Mouse (Mus musculus) lung, postnatal 0 days (tissue): ENCODE measurements at regions not wholly inside any gene's neighbourhood (a gene's known extent, or its start where the extent isn't known, plus 50 kb on each side); places are given as distances from the start of the nearest gene placed in this dataset.
A peak's percentile ranks its signal among the peaks of the same experiment; 100 is the strongest.

Experiments
- ATAC-seq: fragments of 200-750 bp; cut with Nextera tagmentation; 2 replicates; pipeline ENCODE4 v1.8.0; 2017; ENCODE audit warnings: moderate library complexity
- DNase-seq: peaks from one replicate; pipeline ENCODE4 v3.0.0-alpha.2; 2016; ENCODE audit warnings: low spot score
- H3K27ac ChIP-seq: fragments of 300-500 bp; sonication (generic); 2 replicates; pipeline ENCODE4 v1.5.1; 2014; ENCODE audit warnings: antibody characterized with exemption, mild to moderate bottlenecking, low read length, mixed read lengths
- H3K27me3 ChIP-seq: fragments of 300-500 bp; sonication (generic); replicated peaks from 2 replicates; pipeline ENCODE4 v1.6.1; 2014; ENCODE audit warnings: low read length, mixed read lengths; ENCODE audit not compliant: insufficient read depth
- H3K36me3 ChIP-seq: fragments of 300-500 bp; sonication (generic); 2 replicates; pipeline ENCODE4 v1.6.1; 2014; ENCODE audit warnings: low read length, mixed read lengths; ENCODE audit not compliant: insufficient read depth
- H3K4me1 ChIP-seq: fragments of 300-500 bp; sonication (generic); 2 replicates; pipeline ENCODE4 v1.6.1; 2014; ENCODE audit warnings: antibody characterized with exemption, low read depth, low read length, mixed read lengths; ENCODE audit not compliant: insufficient read depth
- H3K4me2 ChIP-seq: fragments of 300-500 bp; sonication (generic); replicated peaks from 2 replicates; pipeline ENCODE4 v1.6.1; 2014; ENCODE audit warnings: low read depth, mild to moderate bottlenecking, low read length, moderate library complexity, mixed read lengths
- H3K4me3 ChIP-seq: fragments of 300-500 bp; sonication (generic); 2 replicates; pipeline ENCODE4 v1.5.1; 2014; ENCODE audit warnings: low read depth, low read length
- H3K9ac ChIP-seq: fragments of 300-500 bp; sonication (generic); replicated peaks from 2 replicates; pipeline ENCODE4 v1.6.1; 2014; ENCODE audit warnings: low read depth, mild to moderate bottlenecking
- H3K9me3 ChIP-seq: fragments of 300-500 bp; sonication (generic); 2 replicates; pipeline ENCODE4 v1.6.1; 2016; ENCODE audit warnings: low read length, mixed read lengths
- CTCF ChIP-seq: IDR thresholded peaks from 2 replicates; pipeline ENCODE4 v1.5.1; 2016; ENCODE audit warnings: antibody characterized with exemption, mild to moderate bottlenecking
- EP300 ChIP-seq: IDR thresholded peaks from 2 replicates; pipeline ENCODE4 v1.6.1; 2016; ENCODE audit warnings: antibody characterized with exemption, mild to moderate bottlenecking, control low read depth
- WGBS: fragments of 180-500 bp; shearing (Covaris S2); extraction: QIAGEN DNeasy Blood & Tissue Kit; methylation state at CpG from one replicate; pipeline ENCODE4 v1.1.7; 2014; 5-methylcytosine and 5-hydroxymethylcytosine counted together

DNA sequence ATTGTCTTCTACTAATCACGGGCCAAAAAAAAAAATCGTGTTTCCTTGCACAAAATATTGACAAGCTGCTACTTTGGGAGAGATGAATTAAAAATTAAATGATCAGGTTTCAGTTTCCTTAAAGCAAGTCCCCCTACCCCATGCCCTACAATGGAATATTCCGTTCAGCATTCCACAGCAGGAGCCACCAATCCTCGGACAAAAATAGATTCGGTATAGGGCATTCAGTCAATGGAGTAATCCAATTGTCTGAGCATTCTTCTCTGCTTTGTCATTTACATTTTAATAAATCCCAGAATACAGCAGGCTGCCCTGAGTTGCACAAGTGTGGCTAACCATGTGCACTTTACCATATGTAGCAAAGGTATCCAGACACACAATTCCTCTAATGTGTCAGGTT is 434.3 kb upstream of the Ubash3b start:
- Histone ChIP-seq H3K4me2 (no peak overlapping the region), H3K27me3 (no peaks in the 10 kb centered on the region), H3K27ac (no peak overlapping the region), H3K36me3 (no peaks in the 10 kb centered on the region), H3K4me1 (no peaks in the 10 kb centered on the region), H3K4me3 (no peak overlapping the region), H3K9ac (no peak overlapping the region), H3K9me3 (no peaks in the 10 kb centered on the region)
- no peak for TF ChIP-seq EP300
- TF ChIP-seq CTCF = no peak
- ATAC-seq (no peak), DNase-seq (no peak)
- 46% methylated on average over 5 of the region's 5 CpGs for WGBS

DNA sequence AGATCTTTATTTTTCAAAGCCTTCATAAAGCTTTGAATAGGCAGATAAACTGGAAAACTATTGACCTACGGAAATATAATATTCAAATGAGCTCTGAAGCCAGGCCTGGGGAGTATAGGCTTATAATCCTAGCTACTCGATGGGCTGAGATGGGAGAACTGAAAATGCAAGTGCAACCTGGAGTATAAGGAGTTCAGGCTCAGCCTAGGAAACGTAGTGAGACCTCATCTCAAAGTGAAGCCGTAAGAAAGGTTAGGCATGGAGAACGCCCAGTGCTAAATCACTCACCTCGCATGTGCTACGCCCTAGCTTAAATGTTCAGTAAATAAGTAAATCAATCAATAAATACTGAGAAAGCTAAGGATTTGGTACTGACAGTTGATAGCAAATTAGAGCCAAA is 432.5 kb upstream of the Ubash3b start:
- 85% methylated on average over 7 of the region's 7 CpGs for WGBS
- H3K4me2 ChIP-seq = no peak overlapping the region
- H3K27ac ChIP-seq = no peak overlapping the region
- TF ChIP-seq EP300 = no peak
- no peak for TF ChIP-seq CTCF
- ATAC-seq = no peak
- no peaks in the 10 kb centered on the region for H3K4me1 ChIP-seq
- no peaks in the 10 kb centered on the region for H3K9me3 ChIP-seq
- DNase-seq = no peak
- H3K36me3 ChIP-seq = no peaks in the 10 kb centered on the region
- H3K4me3 ChIP-seq = no peak overlapping the region
- no peaks in the 10 kb centered on the region for H3K27me3 ChIP-seq
- no peak overlapping the region for H3K9ac ChIP-seq

DNA sequence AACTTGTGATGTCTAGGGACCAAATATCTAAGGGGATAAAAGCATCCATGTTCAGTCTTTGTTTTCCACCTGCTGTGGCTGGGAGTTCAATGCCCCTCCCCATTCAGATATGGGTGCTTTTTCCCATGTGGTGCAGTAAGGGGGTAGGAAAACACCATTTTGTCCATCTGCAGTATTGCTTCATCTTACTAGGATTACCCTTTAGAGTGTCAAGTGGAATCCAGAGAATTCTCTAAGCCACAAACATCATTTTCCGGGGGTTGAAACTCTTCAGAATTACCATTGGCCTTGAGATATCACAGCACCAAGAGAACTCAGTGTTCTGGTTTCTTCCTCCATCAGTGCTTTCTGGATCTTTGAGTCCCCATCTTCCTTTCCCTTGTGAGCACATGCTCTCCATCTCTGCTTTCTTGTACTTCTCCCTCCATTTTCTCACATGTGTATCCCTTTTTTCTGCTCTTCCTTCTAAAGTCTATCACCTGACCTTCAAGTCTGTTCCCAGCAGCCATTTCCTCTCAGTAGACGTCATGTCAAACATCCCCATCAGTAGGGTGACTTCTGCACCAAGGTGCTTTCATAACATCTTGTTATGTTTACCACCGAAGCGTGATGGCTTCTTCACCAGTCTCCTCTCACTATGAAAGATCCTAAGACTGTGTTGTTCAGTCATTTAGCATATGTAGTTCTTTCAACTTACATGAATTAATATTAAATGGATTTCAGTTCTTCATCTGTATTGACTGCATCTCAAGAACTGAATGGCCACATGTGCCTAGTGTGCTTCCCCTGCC is 431.6 kb upstream of the Ubash3b start:
- no peak overlapping the region for H3K4me2 ChIP-seq
- no peak overlapping the region for H3K9ac ChIP-seq
- no peaks in the 10 kb centered on the region for H3K36me3 ChIP-seq
- H3K9me3 ChIP-seq = no peaks in the 10 kb centered on the region
- H3K4me3 ChIP-seq = no peak overlapping the region
- ATAC-seq = no peak
- H3K4me1 ChIP-seq = no peaks in the 10 kb centered on the region
- H3K27ac ChIP-seq = no peak overlapping the region
- no peak for DNase-seq
- H3K27me3 ChIP-seq = no peaks in the 10 kb centered on the region
- TF ChIP-seq CTCF (no peak), EP300 (no peak)
- WGBS = 79% methylated on average over 4 of the region's 4 CpGs

DNA sequence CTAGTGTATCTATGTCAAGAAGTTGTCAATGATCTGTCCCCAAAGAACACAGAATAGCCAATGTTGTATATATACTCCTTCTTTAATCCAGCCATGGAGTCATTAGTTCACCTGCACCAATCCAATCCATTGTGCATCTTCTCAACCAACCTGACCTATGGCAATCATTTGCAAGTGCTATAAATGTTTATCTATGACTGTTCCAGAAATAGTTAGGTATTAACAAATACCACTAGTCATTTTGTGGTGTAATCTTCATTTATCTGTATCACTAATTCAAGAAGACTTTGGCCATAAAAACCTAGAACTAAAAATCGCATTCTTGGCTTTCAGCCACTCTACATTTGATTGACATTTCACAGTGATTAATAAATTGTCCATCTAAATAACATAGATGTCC is 430.6 kb upstream of the Ubash3b start:
- no peaks in the 10 kb centered on the region for H3K27me3 ChIP-seq
- WGBS = 92% methylated on average over 1 of the region's 1 CpGs
- H3K9me3 ChIP-seq = no peaks in the 10 kb centered on the region
- no peak for DNase-seq
- no peak for ATAC-seq
- H3K9ac ChIP-seq = no peak overlapping the region
- no peaks in the 10 kb centered on the region for H3K4me1 ChIP-seq
- H3K36me3 ChIP-seq = no peaks in the 10 kb centered on the region
- no peak overlapping the region for H3K4me2 ChIP-seq
- TF ChIP-seq EP300 = no peak
- no peak for TF ChIP-seq CTCF
- H3K4me3 ChIP-seq = no peak overlapping the region
- H3K27ac ChIP-seq = no peak overlapping the region

DNA sequence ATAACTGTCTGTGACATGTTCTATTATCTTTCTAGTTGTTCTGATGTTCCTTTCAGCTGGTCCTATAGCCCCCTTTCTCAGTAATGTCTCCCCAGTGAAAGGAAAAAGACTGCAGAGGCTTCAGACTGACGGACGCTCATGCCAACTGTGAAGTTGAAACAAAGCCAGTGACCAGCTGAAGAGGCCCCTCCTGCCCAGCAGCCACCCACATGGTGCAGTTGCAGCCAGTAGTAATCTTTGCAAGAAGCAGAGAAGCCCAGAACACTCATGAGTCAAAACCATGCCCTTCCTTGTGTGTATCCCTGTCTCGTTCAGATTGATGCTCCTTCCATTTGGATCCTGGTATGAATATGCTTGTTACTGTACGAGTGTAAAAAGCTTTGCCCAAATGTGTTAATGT is 428.7 kb upstream of the Ubash3b start:
- DNase-seq (no peak), ATAC-seq (peak; percentile 40; the same call in 1 of the 2 replicates)
- WGBS = 57% methylated on average over 4 of the region's 4 CpGs

DNA sequence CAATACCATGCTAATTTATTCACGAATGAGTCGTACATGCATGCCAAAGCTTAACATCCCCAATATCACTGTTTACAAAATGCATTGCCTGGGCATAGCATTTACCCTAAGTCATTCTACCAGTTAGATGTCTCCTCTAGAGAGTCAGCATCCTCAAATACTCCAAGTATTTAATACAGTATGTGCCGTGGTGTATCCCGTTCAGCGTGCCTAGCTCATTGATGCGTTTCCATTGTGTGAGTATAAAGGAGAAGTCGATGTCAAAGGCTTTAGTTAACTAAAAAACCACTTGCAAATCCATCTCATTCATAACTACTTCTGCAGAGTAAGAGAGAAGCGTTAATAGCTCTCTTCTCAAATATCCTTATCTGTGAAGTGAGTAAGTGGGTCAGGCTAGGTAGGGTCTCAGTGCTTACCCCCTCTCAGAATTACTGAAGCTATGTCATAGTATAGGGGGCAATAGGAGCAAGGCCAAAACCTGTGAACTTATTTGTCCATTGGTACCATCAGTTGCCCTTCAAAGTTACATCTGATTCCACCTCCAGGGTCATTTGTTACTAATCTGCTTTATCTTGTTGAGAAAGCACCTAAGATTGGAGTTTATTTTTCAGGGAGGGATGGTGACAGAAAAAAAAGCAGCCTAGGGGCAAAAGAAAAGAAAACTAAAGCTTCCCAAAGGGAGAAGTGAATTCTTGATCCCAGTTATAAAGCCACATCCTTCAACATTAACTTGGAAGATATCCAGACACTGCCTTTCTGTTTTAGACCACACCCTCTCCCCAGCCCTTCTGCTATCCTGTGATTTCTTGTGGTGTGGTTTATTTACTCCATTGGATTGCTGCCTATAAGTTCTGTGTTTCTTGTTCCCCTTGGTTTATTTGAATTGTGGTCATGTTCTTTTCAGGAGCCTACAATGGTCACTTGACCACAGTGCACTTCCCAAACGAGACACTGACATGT is 427.2 kb upstream of the Ubash3b start:
- Histone ChIP-seq H3K27ac (no peak overlapping the region), H3K4me1 (no peaks in the 10 kb centered on the region), H3K4me2 (no peak overlapping the region), H3K9me3 (no peaks in the 10 kb centered on the region), H3K9ac (no peak overlapping the region), H3K4me3 (no peak overlapping the region), H3K27me3 (no peaks in the 10 kb centered on the region), H3K36me3 (no peaks in the 10 kb centered on the region)
- 78% methylated on average over 9 of the region's 9 CpGs for WGBS
- ATAC-seq = no peak
- DNase-seq = peak; percentile 37
- TF ChIP-seq EP300 (no peak), CTCF (no peak)

More for the DNA sequence above, 428.7 kb upstream of the Ubash3b start:
- Histone ChIP-seq H3K9me3 (no peaks in the 10 kb centered on the region), H3K4me3 (no peak overlapping the region), H3K36me3 (no peaks in the 10 kb centered on the region), H3K9ac (no peak overlapping the region), H3K27me3 (no peaks in the 10 kb centered on the region), H3K27ac (no peak overlapping the region), H3K4me2 (no peak overlapping the region), H3K4me1 (no peaks in the 10 kb centered on the region)
- TF ChIP-seq CTCF = no peak
- TF ChIP-seq EP300 = no peak
